Mouse (Mus musculus) brown adipose tissue, adult 24 weeks (tissue): ENCODE measurements around the gene Asap3. TPM values are rescaled to one million over a fixed set of nuclear protein-coding genes. Genes with fewer than 3 reads are reported as not detected.
A peak's percentile ranks its signal among the peaks of the same experiment; 100 is the strongest.

Experiments
- H3K27ac ChIP-seq: fragments of 200-500 bp; replicated peaks from 2 replicates; pipeline ENCODE4 v1.5.1; 2012; ENCODE audit warnings: low read depth, mild to moderate bottlenecking, low read length
- H3K4me1 ChIP-seq: fragments of 200-500 bp; 2 replicates; pipeline ENCODE4 v1.6.1; 2012; ENCODE audit warnings: low read length, mixed read lengths; ENCODE audit not compliant: control insufficient read depth, insufficient read depth, insufficient read length
- H3K4me3 ChIP-seq: fragments of 200-500 bp; 2 replicates; pipeline ENCODE4 v1.5.1; 2012; ENCODE audit warnings: low read depth, mild to moderate bottlenecking, low read length, moderate library complexity; ENCODE audit not compliant: insufficient read depth
- polyA plus RNA-seq: library from polyadenylated mRNA; stranded (reverse); fragments of >200 nt; gene quantifications from 2 replicates; pipeline ENCODE4 v1.2.4, GENCODE M21; 2012; ENCODE audit not compliant: missing spikeins, insufficient read depth, insufficient read length

Gene Asap3
- polyA plus RNA-seq, 1 experiment: 1.2 TPM

DNA sequence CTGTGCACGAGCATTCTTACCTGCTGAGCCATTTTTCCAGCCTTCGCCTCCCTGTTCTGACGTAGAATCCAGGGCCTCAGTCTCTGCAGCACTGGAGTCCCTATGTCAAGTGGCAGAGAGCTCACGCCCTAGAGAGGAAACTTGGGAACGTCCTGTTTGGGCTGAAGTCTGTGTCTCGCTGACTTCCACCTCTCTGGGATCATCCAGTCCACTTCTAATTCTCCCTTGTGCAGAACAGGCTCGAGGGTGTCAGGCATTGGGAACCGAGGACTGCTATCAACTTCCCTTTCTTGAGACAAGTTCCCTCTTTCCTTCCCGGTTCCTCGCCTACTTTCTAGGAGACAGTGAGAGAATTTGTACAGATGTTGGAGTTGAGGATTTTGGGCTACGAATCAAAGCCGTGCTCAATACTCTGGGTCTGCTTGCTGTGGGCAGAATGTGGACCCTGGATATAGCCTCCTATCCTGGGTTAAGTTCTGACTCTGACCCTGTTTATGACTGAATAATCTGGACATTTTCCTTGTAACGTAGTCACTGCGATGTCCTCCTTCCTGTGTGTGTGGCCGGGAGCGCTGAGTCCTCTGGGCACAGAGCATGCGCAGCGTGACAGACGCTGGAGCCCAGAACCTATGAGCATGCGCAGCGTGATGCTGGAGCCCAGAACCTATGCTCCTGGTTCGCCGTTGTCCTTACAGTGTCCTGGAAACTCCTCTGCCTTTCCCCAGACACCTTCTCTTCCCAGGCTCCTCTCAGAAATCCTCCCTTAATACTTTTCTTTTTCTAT lies 18.7 kb downstream of the Asap3 start:
- H3K27ac ChIP-seq: peak overlapping the region; percentile 67
- no peak overlapping the region for H3K4me3 ChIP-seq
- peaks cover 10% of the 10 kb centered on the region for H3K4me1 ChIP-seq

DNA sequence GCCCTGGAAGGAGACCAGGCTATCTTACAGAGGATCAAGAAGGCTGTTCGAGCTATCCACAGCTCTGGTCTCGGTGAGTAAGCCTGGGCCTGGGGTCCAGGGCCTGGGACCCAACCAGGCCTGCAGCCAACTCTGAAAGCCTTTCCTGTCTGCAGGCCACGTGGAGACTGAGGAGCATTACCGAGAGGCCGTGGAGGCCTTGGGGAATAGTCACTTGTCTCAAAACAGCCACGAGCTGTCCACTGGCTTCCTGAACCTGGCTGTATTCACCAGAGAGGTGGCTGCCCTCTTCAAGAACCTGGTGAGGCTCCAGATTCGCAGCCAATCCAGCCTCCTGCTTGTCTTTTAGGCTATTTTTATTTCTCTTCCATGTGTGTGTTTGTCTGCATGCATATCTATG lies 21.2 kb downstream of the Asap3 start:
- Histone ChIP-seq H3K4me1 (peaks cover 5% of the 10 kb centered on the region; the same call in 1 of the 2 replicates), H3K27ac (no peak overlapping the region), H3K4me3 (no peak overlapping the region)

DNA sequence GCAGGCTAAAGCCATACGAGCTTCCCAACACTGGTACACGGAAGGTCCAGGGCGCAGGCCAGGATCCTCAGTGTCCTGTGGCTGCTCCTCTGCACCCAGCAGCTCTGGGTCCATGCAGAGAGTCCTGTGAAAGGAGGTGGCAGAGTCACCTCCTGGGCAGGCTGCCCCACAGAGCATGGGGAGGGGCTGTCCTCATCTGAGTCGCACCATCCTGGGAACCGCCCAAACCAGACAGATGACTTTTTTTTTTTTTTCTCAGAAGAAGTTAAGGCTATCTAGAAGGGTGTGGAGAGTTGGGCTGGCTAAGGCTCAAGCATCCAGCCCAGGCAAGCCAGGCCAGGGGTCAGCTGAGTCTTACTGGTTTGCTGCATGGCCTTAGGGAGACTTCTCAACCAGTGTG lies 22.5 kb downstream of the Asap3 start:
- Histone ChIP-seq H3K4me3 (no peak overlapping the region), H3K4me1 (peaks cover 5% of the 10 kb centered on the region; the same call in 1 of the 2 replicates), H3K27ac (no peak overlapping the region)

DNA sequence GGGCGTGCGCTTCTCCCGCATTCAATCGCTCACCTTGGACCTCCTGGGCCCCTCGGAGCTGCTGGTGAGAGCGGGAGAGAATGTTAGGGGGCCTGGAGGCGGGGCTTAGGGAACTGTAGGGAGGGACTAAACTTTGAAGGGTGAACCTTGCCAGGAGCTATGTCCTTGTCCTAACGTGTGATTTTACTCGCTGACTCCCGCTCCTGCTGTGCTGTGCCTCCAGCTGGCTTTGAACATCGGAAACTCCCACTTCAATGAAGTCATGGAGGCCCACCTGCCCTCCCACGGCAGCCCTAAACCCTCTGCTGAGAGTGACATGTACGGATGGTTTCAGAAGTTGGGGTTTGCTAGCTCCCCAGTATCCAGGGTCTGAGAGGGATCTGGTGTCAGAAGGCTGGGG lies 32.5 kb downstream of the Asap3 start:
- H3K4me1 ChIP-seq: no peaks in the 10 kb centered on the region
- no peak overlapping the region for H3K4me3 ChIP-seq
- H3K27ac ChIP-seq: no peak overlapping the region

DNA sequence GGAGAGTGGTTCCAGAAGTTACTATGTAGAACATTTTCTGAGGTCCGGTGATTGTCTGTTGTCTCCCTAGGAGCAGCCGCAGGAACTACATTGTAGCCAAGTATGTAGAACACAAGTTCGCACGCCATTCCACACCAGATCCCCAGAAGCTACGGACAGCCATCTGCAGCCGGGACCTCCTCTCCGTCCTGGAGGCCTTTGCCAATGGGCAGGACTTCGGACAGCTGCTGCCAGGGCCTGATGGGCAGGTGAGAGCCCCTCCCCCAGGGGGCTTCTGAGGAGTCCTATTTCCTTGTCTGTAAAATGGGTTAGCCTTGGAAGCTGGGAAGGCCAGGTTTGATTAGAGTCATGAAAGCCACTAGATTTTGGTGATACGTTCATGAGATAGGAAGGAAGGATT lies 32.9 kb downstream of the Asap3 start:
- H3K4me3 ChIP-seq: no peak overlapping the region
- H3K27ac ChIP-seq: no peak overlapping the region
- H3K4me1 ChIP-seq: no peaks in the 10 kb centered on the region

DNA sequence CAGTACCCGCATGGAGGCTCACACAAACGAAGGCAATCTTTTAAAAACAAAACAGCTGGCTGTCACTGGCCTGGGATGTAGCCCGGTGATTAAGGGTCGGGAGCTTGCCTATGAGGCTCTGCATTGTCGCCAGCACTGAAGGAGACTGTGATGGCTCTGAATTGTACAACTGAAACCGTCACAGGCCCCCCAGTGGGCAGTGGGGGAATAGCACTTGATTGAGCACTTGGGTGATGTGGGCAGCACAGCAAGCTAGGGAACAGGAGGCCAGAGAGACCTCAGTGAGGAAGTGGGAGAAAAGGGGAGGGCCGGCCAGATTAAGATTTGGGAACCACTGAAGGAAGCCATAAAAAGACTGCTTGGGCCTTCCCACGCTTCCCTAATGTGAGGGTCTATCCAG lies 33.5 kb downstream of the Asap3 start:
- Histone ChIP-seq H3K4me3 (no peak overlapping the region), H3K4me1 (no peaks in the 10 kb centered on the region), H3K27ac (no peak overlapping the region)

DNA sequence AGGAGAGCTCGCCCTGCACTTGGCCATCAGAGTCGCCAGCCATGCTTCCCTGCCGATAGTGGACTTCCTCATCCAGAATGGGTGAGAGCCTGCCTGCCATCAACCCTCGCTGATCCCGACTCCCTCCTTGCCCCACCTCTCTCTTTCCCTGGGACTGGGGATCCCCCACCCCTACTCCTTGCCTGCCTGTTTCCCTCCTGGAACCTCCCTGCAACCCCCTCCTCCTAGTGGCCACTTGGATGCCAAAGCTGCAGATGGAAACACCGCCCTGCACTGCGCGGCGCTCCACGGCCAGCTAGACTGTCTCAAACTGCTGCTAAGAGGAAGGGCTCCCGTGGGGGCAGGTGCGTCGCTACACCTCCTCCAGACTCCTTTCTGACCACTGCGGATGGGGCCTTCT lies 34.0 kb downstream of the Asap3 start:
- Histone ChIP-seq H3K4me1 (no peaks in the 10 kb centered on the region), H3K27ac (no peak overlapping the region), H3K4me3 (no peak overlapping the region)

DNA sequence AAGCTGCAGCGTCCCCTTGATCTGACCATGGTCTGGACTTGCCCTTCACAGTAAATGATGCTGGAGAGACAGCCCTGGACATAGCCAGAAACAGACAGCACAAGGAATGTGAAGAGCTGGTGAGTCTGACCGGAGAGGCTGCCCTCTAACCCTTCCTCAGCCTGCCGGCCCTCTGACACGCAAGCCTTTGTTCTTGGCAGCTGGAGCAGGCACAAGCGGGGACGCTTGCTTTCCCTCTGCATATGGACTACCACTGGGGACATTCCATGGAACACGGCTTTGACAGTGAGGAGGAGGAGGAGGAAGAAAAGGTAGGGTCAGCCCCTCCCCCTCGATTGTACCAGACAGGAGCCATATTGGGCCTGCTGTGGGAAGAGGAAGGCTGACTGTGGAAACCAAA lies 34.8 kb downstream of the Asap3 start:
- no peak overlapping the region for H3K27ac ChIP-seq
- H3K4me3 ChIP-seq: no peak overlapping the region
- H3K4me1 ChIP-seq: no peaks in the 10 kb centered on the region

DNA sequence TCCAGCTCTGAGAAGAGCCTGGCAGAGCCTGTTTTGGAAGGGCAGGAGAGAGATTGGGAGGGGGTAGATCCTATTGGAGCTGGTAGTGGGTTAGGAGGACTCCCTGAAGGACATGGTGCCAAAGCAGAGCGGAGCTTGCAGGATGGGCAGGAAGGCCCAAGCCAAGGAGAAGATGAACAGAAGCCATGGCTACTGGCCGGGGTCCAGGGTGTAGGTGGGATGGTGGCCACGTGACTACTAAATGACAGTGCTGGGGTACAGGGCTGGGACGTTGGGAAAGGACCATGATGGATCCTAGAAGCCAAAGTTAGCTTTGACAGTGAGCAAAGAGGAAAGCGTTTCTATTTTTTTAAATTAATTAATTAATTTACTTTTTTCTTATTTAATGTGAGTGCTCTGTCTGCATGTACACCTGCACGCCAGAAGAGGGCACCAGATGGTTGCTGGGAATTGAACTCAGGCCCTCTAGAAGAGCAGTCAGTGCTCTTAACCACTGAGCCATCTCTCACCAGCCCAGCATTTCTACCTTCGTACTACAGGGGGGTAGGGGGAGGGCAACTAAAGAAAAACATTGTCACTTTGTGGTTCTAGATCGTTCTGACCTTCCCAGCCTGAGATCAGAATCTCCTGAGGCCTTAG lies 36.0 kb downstream of the Asap3 start:
- Histone ChIP-seq H3K4me3 (no peak overlapping the region), H3K4me1 (no peaks in the 10 kb centered on the region), H3K27ac (no peak overlapping the region)

DNA sequence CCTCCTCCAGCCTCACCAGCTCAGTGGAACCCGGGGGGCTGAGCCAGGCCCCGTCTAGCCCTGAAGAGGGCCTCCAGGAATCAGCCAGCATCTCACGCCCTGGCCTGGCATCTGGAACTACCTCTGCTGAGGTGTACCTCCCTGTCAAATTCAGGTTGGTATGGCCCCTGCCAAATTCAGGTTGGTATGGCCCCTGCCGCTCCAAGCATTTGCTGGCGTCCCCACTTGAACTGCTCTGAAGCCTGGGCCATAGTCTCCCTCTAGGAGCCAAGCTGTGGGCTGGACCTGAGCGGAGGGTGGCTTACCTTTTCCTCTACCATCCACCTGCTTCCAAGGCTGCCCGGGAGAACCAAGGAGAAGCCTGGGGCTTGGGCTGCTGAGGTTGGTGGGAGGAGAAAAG lies 36.6 kb downstream of the Asap3 start:
- Histone ChIP-seq H3K4me1 (no peaks in the 10 kb centered on the region), H3K4me3 (no peak overlapping the region), H3K27ac (no peak overlapping the region)

DNA sequence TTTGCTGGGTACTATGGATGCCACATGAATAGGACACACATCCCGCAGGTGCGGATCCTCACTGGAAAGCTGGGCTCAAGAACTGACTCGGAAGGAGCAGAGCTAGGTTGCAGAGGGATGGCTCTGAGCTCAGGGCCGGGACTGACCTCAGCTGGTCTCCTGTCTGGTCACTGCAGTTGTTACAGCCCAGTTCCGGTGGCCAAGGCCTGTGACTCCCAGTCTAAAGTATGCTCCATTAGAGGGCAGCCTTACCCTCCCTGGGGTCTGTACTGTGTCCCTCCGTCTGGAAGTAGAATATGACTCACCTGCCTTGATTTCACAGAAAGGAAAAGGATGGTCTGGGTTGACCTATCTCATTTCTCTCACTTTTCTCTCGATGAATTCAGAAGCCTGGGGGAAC lies 38.0 kb downstream of the Asap3 start:
- Histone ChIP-seq H3K4me3 (no peak overlapping the region), H3K27ac (no peak overlapping the region), H3K4me1 (peaks cover 3% of the 10 kb centered on the region; the same call in 1 of the 2 replicates)

DNA sequence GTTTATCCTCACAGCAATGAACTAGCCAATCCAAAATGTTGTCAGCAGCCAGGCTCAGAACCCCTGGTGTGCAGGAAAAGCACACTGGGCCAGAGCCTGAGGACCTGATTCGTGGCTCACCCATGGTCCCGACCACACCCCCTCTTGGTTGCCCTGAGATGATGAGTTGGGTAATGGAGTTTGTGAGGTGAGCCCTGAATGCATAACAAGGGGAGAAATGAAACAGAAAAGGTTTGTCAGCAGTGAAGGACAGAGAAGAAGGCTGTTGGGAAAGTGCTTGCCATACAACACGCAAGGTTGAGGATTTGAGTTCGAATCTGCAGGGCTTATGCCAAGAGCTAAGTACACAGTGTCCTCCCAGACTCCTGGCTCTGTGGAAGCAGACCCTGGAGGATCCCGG lies 39.5 kb downstream of the Asap3 start:
- Histone ChIP-seq H3K4me1 (peaks cover 3% of the 10 kb centered on the region; the same call in 1 of the 2 replicates), H3K27ac (no peak overlapping the region), H3K4me3 (no peak overlapping the region)

DNA sequence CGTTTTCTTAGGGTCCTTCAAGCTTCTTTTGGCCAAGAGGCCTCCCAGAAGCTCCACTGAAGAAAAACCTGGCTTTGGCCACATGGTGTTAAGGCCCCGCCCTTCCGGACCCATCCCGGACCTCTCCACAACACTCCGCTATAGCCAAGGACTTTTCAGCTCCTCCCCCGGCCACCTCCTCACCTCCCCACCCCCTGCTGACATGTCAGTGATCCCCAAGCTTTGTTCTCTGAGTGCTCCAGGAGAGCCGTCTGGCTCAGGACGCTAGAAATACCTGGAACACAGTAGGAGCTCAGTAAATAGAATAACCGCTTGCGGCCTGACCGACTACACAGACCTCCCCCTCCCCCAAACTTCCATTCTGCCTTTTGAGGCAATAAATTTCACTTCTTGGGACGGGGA lies 40.4 kb downstream of the Asap3 start:
- H3K27ac ChIP-seq: no peak overlapping the region
- H3K4me3 ChIP-seq: no peak overlapping the region
- H3K4me1 ChIP-seq: peaks cover 3% of the 10 kb centered on the region; the same call in 1 of the 2 replicates

DNA sequence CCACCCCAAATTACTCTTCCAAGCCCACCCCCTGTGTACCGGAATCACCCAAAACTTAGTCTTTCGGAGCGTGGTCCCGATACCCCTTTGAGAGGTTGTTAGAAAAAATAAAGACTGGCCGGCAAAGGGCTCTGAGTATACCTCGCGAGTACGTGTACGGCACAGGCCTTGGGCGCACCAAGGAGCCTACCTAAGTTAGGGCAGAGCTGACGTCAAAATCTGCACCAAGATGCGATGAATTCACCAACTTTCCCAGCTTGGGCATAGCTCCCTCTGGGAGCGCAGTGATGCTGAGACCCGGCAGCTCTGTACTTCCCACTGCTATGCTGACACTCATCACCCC lies 41.2 kb downstream of the Asap3 start:
- H3K4me3 ChIP-seq: peak overlapping the region; percentile 56
- peaks cover 3% of the 10 kb centered on the region; the same call in 1 of the 2 replicates for H3K4me1 ChIP-seq
- H3K27ac ChIP-seq: no peak overlapping the region

DNA sequence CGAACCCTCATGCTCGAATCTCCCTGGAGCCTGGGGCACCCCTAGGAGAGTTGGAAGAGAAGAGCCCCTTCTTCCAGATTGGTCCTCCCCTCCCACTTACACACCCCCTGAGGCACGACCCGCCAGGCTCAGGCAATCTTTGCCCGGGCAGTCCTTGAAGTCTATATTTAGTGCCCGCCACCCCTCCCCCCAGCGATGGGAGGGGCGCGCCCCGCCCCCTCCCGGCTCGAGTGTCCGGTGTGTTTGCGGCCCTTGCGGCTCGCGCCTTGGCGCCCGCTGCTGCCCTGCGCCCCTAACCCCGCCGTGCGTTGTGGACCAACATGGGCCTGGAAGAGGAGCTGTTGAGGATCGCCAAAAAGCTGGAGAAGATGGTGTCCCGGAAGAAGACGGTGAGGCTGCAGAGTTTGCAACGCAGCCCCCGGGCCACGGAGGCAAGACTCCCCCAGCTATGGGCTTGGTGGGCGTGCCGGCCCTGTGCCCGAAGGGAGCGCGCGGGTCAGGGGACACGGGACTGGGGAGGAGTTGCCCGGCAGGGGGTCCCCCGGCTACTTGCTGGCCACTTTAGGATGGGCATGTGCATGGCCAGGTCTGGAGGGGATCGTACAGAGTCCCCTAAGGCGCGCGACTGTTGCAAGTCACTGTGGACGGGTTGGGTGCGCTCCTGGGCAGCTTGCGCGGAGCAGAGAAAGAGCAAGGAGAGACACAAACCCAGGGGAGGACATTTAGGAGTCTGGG lies 41.7 kb downstream of the Asap3 start, which contains the start of gene Tcea3:
Tcea3 (plus strand) TSS at position 1 of the 735 bp plus-strand sequence.
- peaks cover 3% of the 10 kb centered on the region; the same call in 1 of the 2 replicates for H3K4me1 ChIP-seq
- no peak within 1 kb of the TSS for H3K27ac ChIP-seq

More for the DNA sequence above, 41.7 kb downstream of the Asap3 start, which contains the start of gene Tcea3:
- peak within 1 kb of the TSS; percentile 56 for H3K4me3 ChIP-seq
